Mouse (Mus musculus) forebrain, embryonic 11.5 days (tissue): Measurements from ENCODE around the gene Snapin. TPM values are rescaled to one million over a fixed set of nuclear protein-coding genes. Genes with fewer than 3 reads are reported as not detected.

Source experiments
- ATAC-seq: fragments of 200-750 bp; cut with Nextera tagmentation; replicated peaks from 2 replicates; pipeline ENCODE4 v1.8.0; 2017; ENCODE audit warnings: moderate TSS enrichment; ENCODE audit not compliant: low FRiP score
- DNase-seq: peaks from one replicate; pipeline ENCODE4 v3.0.0-alpha.2; 2017; ENCODE audit warnings: low spot score
- H3K27ac ChIP-seq: fragments of 300-500 bp; sonication (generic); 2 replicates; pipeline ENCODE4 v1.5.1; 2014; ENCODE audit warnings: low read depth, low read length
- H3K27me3 ChIP-seq: fragments of 300-500 bp; sonication (generic); 2 replicates; pipeline ENCODE4 v1.6.1; 2014; ENCODE audit warnings: mild to moderate bottlenecking, low read length, mixed read lengths; ENCODE audit not compliant: control insufficient read depth, insufficient read depth
- H3K36me3 ChIP-seq: fragments of 300-500 bp; sonication (generic); 2 replicates; pipeline ENCODE4 v1.6.1; 2014; ENCODE audit warnings: mild to moderate bottlenecking, low read length, moderate library complexity, mixed read lengths; ENCODE audit not compliant: control insufficient read depth, insufficient read depth
- H3K4me1 ChIP-seq: fragments of 300-500 bp; sonication (generic); replicated peaks from 2 replicates; pipeline ENCODE4 v1.6.1; 2014; ENCODE audit warnings: low read length, mixed read lengths; ENCODE audit not compliant: control insufficient read depth, insufficient read depth
- H3K4me2 ChIP-seq: fragments of 300-500 bp; sonication (generic); 2 replicates; pipeline ENCODE4 v1.6.1; 2014; ENCODE audit warnings: low read depth, mild to moderate bottlenecking, low read length, moderate library complexity, mixed read lengths; ENCODE audit not compliant: severe bottlenecking
- H3K4me3 ChIP-seq: fragments of 300-500 bp; sonication (generic); 2 replicates; pipeline ENCODE4 v1.5.1; 2014; ENCODE audit warnings: low read depth, low read length
- H3K9ac ChIP-seq: fragments of 300-500 bp; sonication (generic); 2 replicates; pipeline ENCODE4 v1.6.1; 2014; ENCODE audit warnings: low read length
- H3K9me3 ChIP-seq: fragments of 300-500 bp; sonication (generic); 2 replicates; pipeline ENCODE4 v1.6.1; 2016; ENCODE audit warnings: low read length, mixed read lengths; ENCODE audit not compliant: control insufficient read depth
- WGBS: fragments of 180-500 bp; shearing (Covaris S2); extraction: QIAGEN DNeasy Blood & Tissue Kit; methylation state at CpG from one replicate; pipeline ENCODE4 v1.1.7; 2014; 5-methylcytosine and 5-hydroxymethylcytosine counted together
- polyA plus RNA-seq: library from polyadenylated mRNA; unstranded; fragments of >200 nt; fragmentation: Nextera tagmentation; extraction: Ambion mirVana; gene quantifications from 2 replicates; pipeline ENCODE4 v1.2.1, GENCODE M21; 2014

Gene Snapin
- polyA plus RNA-seq, 1 experiment from 2014 or later = 68.3 TPM

DNA sequence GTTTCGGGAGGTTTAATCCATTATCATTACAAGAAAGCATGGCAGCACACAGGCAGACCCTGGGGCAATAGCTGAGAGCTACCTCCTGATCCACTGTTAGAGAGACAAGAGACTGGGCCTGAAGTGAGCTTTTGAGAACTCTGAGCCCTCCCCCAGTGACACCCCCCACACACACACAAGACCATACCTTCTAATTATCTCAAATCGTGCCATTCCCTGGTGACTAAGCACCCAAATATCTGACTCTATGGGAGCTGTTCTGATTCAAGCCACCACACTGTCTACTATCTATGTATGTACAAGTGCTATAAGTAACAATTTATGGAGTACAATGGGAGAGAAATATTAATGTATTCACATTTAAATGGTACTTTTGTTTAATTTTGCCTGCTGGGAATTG is 50.1 kb downstream of the Snapin start:
- no peak overlapping the region for H3K9ac ChIP-seq
- WGBS = 81% methylated on average over 2 of the region's 2 CpGs

More for the DNA sequence above, 50.1 kb downstream of the Snapin start:
- H3K9me3 ChIP-seq = no peaks in the 10 kb centered on the region
- no peaks in the 10 kb centered on the region for H3K4me1 ChIP-seq
- DNase-seq (no peak), ATAC-seq (no peak)
- H3K27ac ChIP-seq = no peak overlapping the region
- no peak overlapping the region for H3K4me3 ChIP-seq
- H3K27me3 ChIP-seq = no peaks in the 10 kb centered on the region
- no peak overlapping the region for H3K4me2 ChIP-seq
- H3K36me3 ChIP-seq = no peaks in the 10 kb centered on the region

Other genes starting within 250 kb of the Snapin start
- gene Creb3l4, start 247.5 kb downstream of the Snapin start, polyA plus RNA-seq = 6.0 and 6.2 TPM in 2 replicates
- gene Slc39a1, start 242.9 kb downstream of the Snapin start, polyA plus RNA-seq = 57.5 and 58.5 TPM in 2 replicates
- 13.7 and 14.6 TPM in 2 replicates for gene Crtc2, start 236.9 kb downstream of the Snapin start, polyA plus RNA-seq
- 6.8 and 7.0 TPM in 2 replicates for gene Dennd4b, start 225.8 kb downstream of the Snapin start, polyA plus RNA-seq
- gene Gatad2b, start 197.9 kb downstream of the Snapin start, polyA plus RNA-seq = 12.9 and 14.3 TPM in 2 replicates
- 13.6 and 14.2 TPM in 2 replicates for gene Slc27a3, start 101.1 kb downstream of the Snapin start, polyA plus RNA-seq
- gene Ints3, start 57.4 kb downstream of the Snapin start, polyA plus RNA-seq = 50.5 and 55.3 TPM in 2 replicates
- gene Npr1, start 25.2 kb downstream of the Snapin start, polyA plus RNA-seq = 2.0 and 2.8 TPM in 2 replicates
- 365 and 366 TPM in 2 replicates for gene Ilf2, start 14.9 kb downstream of the Snapin start, polyA plus RNA-seq
- gene Chtop, start 18.5 kb upstream of the Snapin start, polyA plus RNA-seq = 142 and 151 TPM in 2 replicates
- gene S100a1, start 23.4 kb upstream of the Snapin start, polyA plus RNA-seq = 5.6 and 6.5 TPM in 2 replicates
- gene S100a13, start 23.4 kb upstream of the Snapin start, polyA plus RNA-seq = 10.3 and 12.0 TPM in 2 replicates
- gene S100a14, start 35.8 kb upstream of the Snapin start, polyA plus RNA-seq = not detected in 2 replicates
- 28.8 and 30.8 TPM in 2 replicates for gene S100a16, start 46.2 kb upstream of the Snapin start, polyA plus RNA-seq
- gene S100a3, start 69.5 kb upstream of the Snapin start, polyA plus RNA-seq = not detected in 2 replicates
- not detected in 2 replicates for gene S100a2, start 99.2 kb upstream of the Snapin start, polyA plus RNA-seq
- not detected in 2 replicates for gene Gm42674, start 110.9 kb upstream of the Snapin start, polyA plus RNA-seq
- gene S100a4, start 112.7 kb upstream of the Snapin start, polyA plus RNA-seq = 0.69 and 1.9 TPM in 2 replicates
- not detected in 2 replicates for gene S100a5, start 117.5 kb upstream of the Snapin start, polyA plus RNA-seq
- gene S100a6, start 121.8 kb upstream of the Snapin start, polyA plus RNA-seq = 24.3 and 27.0 TPM in 2 replicates
- not detected in 2 replicates for gene S100a7a, start 163.0 kb upstream of the Snapin start, polyA plus RNA-seq
- 3.6 and 6.9 TPM in 2 replicates for gene S100a8, start 177.9 kb upstream of the Snapin start, polyA plus RNA-seq
- gene S100a9, start 204.7 kb upstream of the Snapin start, polyA plus RNA-seq = 1.6 and 2.9 TPM in 2 replicates
- not detected in 2 replicates for gene Pglyrp4, start 235.9 kb upstream of the Snapin start, polyA plus RNA-seq